Mouse (Mus musculus) hindbrain, postnatal 0 days (tissue): ENCODE data around the gene Dicer1. TPM values are rescaled to one million over a fixed set of nuclear protein-coding genes. Genes with fewer than 3 reads are reported as not detected.

Source experiments
- ATAC-seq: fragments of 200-750 bp; cut with Nextera tagmentation; 2 replicates; pipeline ENCODE4 v1.8.0; 2017; ENCODE audit warnings: mild to moderate bottlenecking, moderate TSS enrichment, moderate library complexity
- DNase-seq: peaks from one replicate; pipeline ENCODE4 v3.0.0-alpha.2; 2015; ENCODE audit warnings: low spot score
- H3K27ac ChIP-seq: fragments of 300-500 bp; sonication (generic); 2 replicates; pipeline ENCODE4 v1.5.1; 2014; ENCODE audit warnings: mild to moderate bottlenecking
- H3K27me3 ChIP-seq: fragments of 300-500 bp; sonication (generic); 2 replicates; pipeline ENCODE4 v1.6.1; 2014; ENCODE audit warnings: low read length, mixed read lengths; ENCODE audit not compliant: insufficient read depth
- H3K36me3 ChIP-seq: fragments of 300-500 bp; sonication (generic); 2 replicates; pipeline ENCODE4 v1.6.1; 2014; ENCODE audit warnings: low read length, mixed read lengths; ENCODE audit not compliant: insufficient read depth
- H3K4me1 ChIP-seq: fragments of 300-500 bp; sonication (generic); 2 replicates; pipeline ENCODE4 v1.6.1; 2014; ENCODE audit warnings: antibody characterized with exemption, low read length, mixed read lengths; ENCODE audit not compliant: insufficient read depth
- H3K4me2 ChIP-seq: fragments of 300-500 bp; sonication (generic); 2 replicates; pipeline ENCODE4 v1.6.1; 2014; ENCODE audit warnings: low read depth, mild to moderate bottlenecking, low read length, moderate library complexity, mixed read lengths
- H3K4me3 ChIP-seq: fragments of 300-500 bp; sonication (generic); 2 replicates; pipeline ENCODE4 v1.5.1; 2014; ENCODE audit warnings: low read length
- H3K9ac ChIP-seq: fragments of 300-500 bp; sonication (generic); replicated peaks from 2 replicates; pipeline ENCODE4 v1.6.1; 2014; ENCODE audit warnings: mild to moderate bottlenecking, low read length, moderate library complexity, mixed read lengths
- H3K9me3 ChIP-seq: fragments of 300-500 bp; sonication (generic); 2 replicates; pipeline ENCODE4 v1.6.1; 2016; ENCODE audit warnings: low read length, mixed read lengths
- CTCF ChIP-seq: IDR thresholded peaks from 2 replicates; pipeline ENCODE4 v1.5.1; 2016; ENCODE audit warnings: antibody characterized with exemption, control low read depth, low read depth
- WGBS: fragments of 180-500 bp; shearing (Covaris S2); extraction: QIAGEN DNeasy Blood & Tissue Kit; methylation state at CpG from one replicate; pipeline ENCODE4 v1.1.7; 2014; 5-methylcytosine and 5-hydroxymethylcytosine counted together
- polyA plus RNA-seq: library from polyadenylated mRNA; unstranded; fragments of >200 nt; fragmentation: Nextera tagmentation; extraction: Ambion mirVana; gene quantifications from 2 replicates; pipeline ENCODE4 v1.2.1, GENCODE M21; 2015
- total RNA-seq: library from RNA; depleted of rRNA; stranded (reverse); fragments of >200 nt; gene quantifications from 2 replicates; pipeline ENCODE4 v1.2.3, GENCODE M21; 2014; rRNA removed

Dicer1 gene
- total RNA-seq (26.5 and 33.5 TPM in 2 replicates), polyA plus RNA-seq (25.9 and 27.4 TPM in 2 replicates)

DNA sequence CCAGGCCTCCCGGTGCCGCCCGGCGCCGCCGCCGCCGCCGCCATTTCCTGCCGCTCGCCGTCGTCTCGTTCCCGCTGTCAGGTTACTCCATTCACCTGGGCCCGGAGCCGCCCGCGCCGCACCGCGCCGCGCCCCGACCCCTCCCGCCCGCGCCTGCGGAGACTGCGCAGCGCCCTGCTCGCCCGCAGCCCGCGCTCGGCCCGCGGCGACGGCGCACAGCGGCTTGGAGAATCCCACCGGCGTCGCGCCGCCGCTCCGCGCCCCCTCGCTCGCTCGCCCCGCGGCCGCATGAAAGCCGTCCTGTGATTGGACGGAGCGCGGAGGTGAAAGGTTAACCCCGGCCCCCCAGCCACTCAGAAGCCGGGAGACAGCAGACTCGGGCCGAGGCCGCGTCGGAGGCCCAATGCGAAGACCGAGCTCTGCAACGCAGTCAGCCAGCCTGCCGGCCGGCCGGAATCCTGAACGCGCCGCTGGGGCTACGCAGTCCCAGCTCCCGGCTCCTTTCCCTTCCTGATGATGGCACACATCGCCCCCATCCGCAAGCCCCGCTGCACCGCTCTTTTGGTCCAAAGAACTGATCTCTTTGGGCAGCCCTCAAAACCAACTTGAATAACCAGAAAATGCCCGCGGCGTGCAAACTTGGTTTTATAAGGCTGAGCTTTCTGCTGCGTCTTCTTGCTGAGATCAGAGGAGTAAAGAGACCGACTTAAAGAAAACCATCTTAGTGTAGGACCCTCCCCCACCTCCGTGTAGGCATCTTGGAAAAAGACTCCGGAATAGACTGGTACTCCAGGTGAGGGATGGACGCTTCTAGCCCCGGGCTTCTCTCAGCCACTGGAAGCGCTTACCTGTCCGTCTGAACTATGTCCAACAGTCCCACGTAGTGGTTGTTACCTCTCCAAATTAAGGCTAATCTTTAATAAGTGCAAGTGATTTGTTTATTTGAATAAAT, at the start of gene Dicer1:
TSS of gene Dicer1 (minus strand) at position 139 of the 952 bp plus-strand sequence.
- peak within 1 kb of the TSS; percentile 91 for H3K27ac ChIP-seq
- ATAC-seq (peak; percentile 97), DNase-seq (peak; percentile 97)
- no peaks in the 10 kb centered on the region for H3K9me3 ChIP-seq
- WGBS = under 1% methylated on average over 85 of the region's 94 CpGs
- TF ChIP-seq CTCF = peak; percentile 43; the same call in 1 of the 2 replicates
- H3K36me3 ChIP-seq = no peaks in the 10 kb centered on the region
- H3K4me1 ChIP-seq = peaks cover 18% of the 10 kb centered on the region
- peak within 1 kb of the TSS; percentile 97 for H3K9ac ChIP-seq
- peak within 1 kb of the TSS; percentile 94 for H3K4me3 ChIP-seq
- no peaks in the 10 kb centered on the region for H3K27me3 ChIP-seq
- peak within 1 kb of the TSS; percentile 94 for H3K4me2 ChIP-seq

DNA sequence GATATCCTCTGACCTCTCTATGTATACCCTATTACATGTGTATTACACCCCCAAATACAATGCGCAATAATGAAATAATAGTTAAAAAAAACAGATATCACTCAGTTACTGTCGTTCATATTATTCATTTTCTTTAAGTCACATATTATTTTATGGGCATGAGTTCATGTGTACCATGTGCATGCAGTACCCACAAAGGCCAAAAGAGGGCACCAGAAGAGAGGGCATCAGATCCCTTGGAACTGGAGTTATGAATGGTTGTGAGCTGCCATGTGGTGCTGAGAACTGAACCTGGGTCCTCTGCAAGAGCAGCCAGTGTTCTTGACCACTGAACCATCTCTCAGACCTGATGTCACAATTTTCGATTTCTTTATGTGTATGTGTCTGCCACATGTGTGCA, 47.6 kb upstream of the Dicer1 start:
- H3K4me3 ChIP-seq = no peak overlapping the region
- no peak for DNase-seq
- H3K9ac ChIP-seq = no peak overlapping the region
- no peak; the same call in 1 of the 2 replicates for TF ChIP-seq CTCF
- H3K36me3 ChIP-seq = no peaks in the 10 kb centered on the region
- H3K4me2 ChIP-seq = no peak overlapping the region
- WGBS = 95% methylated on average over 3 of the region's 3 CpGs
- H3K27me3 ChIP-seq = no peaks in the 10 kb centered on the region
- ATAC-seq = no peak
- H3K27ac ChIP-seq = no peak overlapping the region
- H3K4me1 ChIP-seq = no peaks in the 10 kb centered on the region
- peaks cover 3% of the 10 kb centered on the region; the same call in 1 of the 2 replicates for H3K9me3 ChIP-seq

DNA sequence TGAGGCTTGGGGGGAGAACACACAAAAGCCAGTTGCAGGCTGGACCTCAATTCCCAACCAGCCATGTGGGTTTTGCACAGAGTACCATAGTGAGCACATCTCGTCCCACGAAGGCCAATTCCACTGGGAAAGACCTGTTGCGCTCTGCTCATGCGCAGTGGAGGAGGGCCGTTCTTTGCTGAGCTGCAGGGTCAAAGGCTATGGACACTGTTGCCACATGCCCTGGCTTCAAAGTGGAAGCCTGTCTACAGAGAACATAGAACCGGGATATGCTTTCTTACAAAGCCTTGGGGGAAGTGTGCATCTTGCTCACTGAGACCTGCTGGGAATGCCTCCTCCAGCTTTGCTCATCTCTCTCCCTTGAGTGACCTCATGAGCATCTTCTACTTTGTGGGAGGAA, 46.2 kb upstream of the Dicer1 start:
- no peaks in the 10 kb centered on the region for H3K36me3 ChIP-seq
- H3K9me3 ChIP-seq = peaks cover 3% of the 10 kb centered on the region; the same call in 1 of the 2 replicates
- TF ChIP-seq CTCF = no peak
- no peak overlapping the region for H3K4me3 ChIP-seq
- no peak overlapping the region for H3K9ac ChIP-seq
- no peaks in the 10 kb centered on the region for H3K4me1 ChIP-seq
- WGBS = 96% methylated on average over 6 of the region's 6 CpGs
- H3K4me2 ChIP-seq = no peak overlapping the region
- DNase-seq = no peak
- no peak for ATAC-seq
- no peak overlapping the region for H3K27ac ChIP-seq
- H3K27me3 ChIP-seq = no peaks in the 10 kb centered on the region

DNA sequence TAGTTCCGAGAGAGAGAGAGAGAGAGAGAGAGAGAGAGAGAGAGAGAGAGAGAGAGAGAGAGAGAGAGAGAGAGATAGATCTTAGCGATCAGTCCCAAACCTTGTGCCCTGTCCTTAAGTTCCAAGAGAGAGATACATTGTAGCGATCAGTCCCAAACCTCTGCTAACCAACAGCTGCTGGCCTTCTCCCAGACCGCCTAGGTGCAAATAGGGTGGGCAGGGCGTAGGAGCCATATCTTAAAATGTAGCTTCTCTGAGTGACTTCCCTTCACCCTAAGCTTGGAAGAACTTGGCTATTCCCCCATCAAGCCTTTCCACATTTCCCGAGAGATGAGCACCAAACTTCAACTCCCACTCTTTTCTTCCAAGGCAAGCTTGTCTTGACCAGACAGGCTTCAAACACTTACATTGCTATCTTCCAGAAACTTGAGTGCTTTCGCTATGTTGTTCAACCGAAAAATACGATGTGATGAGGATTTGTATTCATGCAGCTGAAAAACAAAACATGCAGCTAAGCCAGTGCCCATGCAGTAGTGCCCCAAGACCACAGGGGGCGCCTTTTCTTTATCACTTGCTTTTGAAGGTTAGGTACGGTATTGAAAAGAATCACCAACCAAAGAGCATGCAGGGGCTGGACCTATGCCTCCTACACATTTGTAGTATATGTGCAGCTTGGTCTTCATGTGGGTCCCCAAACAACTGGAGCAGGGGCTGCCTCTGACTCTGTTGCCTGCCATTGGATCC, 45.1 kb upstream of the Dicer1 start:
- no peak for ATAC-seq
- peak; percentile 25 for TF ChIP-seq CTCF
- Histone ChIP-seq H3K4me2 (no peak overlapping the region), H3K36me3 (no peaks in the 10 kb centered on the region), H3K27ac (no peak overlapping the region), H3K4me1 (no peaks in the 10 kb centered on the region), H3K27me3 (no peaks in the 10 kb centered on the region), H3K9me3 (peaks cover 3% of the 10 kb centered on the region; the same call in 1 of the 2 replicates), H3K4me3 (no peak overlapping the region), H3K9ac (no peak overlapping the region)
- 89% methylated on average over 11 of the region's 11 CpGs for WGBS
- DNase-seq = no peak

DNA sequence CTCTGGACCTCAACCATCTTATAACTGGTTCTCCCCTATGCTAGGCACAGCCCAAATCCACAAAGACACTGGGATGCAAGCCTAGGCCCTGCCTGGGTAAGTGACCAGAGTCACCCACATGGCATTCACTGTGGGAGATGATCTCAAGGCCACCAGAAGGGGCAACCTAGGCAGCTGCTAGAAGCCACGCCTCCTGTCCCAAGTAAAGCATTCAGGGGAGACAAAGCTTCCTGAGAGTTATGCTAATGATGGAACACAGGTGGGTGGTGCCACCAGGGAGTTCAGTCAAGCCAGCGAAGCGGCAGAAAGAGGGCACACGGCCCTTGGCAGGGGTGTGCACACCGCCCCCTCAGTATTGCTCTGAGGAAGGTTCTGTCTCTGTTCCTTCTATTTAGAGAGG, 43.2 kb upstream of the Dicer1 start:
- Histone ChIP-seq H3K27ac (no peak overlapping the region), H3K4me2 (no peak overlapping the region), H3K27me3 (no peaks in the 10 kb centered on the region), H3K4me3 (no peak overlapping the region), H3K36me3 (no peaks in the 10 kb centered on the region), H3K9me3 (peaks cover 3% of the 10 kb centered on the region; the same call in 1 of the 2 replicates), H3K4me1 (no peaks in the 10 kb centered on the region), H3K9ac (no peak overlapping the region)
- ATAC-seq (no peak), DNase-seq (no peak)
- 37% methylated on average over 5 of the region's 5 CpGs for WGBS
- TF ChIP-seq CTCF = no peak

DNA sequence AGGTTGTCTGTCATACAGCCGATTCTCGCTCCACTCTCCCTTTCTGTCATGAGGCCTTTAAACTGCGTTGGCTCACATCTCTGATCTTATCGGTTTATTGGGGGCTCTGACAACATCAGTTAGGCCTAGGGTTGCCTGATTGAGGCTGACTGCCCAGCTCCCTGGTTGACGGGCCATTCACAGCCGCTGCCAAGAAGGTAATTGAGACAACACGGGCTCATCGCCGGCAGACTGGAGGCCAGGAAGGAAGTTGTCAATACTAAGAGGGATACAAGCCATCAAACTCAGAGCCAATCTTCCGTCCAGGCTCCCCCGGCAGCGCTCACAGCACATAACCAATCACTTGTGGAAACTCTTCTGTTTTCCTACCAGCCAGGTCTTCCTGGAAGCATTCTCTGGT, 41.7 kb upstream of the Dicer1 start:
- Histone ChIP-seq H3K36me3 (no peaks in the 10 kb centered on the region), H3K4me1 (no peaks in the 10 kb centered on the region), H3K27me3 (no peaks in the 10 kb centered on the region), H3K4me2 (no peak overlapping the region), H3K9me3 (peaks cover under 1% of the 10 kb centered on the region; the same call in 1 of the 2 replicates), H3K9ac (no peak overlapping the region), H3K4me3 (no peak overlapping the region), H3K27ac (no peak overlapping the region)
- ATAC-seq (no peak), DNase-seq (peak; percentile 24)
- 55% methylated on average over 12 of the region's 12 CpGs for WGBS
- no peak for TF ChIP-seq CTCF
